Mouse (Mus musculus): ENCODE data around the gene Nom1.
A peak's percentile ranks its signal among the peaks of the same experiment; 100 is the strongest.

Nom1 gene

DNA sequence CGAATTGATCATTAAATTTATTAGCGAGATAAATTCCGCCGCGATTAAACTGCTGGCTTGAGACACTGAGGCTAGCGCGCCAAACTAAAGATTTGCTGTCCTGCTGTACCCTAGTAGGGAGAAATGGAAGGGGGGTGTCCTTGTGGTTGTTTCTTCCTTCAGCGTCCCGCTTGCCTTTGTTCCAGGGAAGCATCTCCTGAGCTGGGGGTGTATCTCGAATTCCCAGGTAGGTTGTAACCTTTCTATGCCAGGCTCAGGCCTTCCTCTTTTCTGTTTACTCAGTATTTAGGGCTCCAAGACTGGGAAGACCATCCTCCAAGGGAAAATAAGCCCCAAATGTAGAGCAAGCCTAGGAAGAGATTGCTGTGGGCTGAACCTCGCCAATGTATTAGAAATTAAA is 36.9 kb downstream of the Nom1 start:
- DNase-seq, result no peak

DNA sequence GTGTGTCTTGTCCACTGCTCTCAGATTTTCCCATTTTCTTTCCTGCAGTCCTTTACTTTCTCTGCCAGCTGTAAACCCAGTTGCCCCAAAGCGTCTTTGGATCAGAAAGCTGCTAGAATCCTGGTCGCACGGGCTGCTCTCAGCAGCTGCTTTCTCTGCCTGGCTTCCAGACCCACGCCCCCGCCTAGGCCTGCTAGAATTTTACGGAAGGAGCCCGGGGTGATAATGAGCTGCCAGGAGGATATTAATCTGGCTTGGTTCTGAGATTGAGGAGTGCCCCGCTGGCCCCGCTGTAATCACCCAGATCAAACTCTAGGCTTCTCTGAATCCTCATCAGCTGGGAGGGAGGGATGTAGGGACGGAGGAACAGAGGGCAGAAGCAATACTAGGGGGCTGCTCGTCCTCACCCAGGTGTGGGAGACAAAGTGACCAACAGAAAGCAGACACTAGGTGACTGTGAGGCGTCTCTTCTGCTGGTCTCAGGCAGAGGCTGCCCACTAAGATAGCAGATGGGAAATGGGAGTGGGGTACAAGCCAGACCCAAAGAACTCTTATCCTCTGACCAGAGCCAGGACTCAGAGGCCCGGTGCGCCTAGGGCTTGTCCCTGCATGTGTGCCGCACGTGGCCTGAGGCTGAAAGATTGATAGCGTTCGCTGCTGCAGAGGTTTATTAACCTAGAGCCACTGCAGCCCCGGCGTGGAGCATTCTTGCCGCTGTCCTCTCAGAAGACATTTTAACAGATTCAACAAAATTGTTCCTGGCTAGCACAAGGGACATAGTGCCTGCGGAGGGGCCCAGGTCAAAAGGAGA is 37.6 kb downstream of the Nom1 start:
- no peak for DNase-seq

GRCm38 (mm10) chr5:29473551-29474245 is 39.2 kb downstream of the Nom1 start:
- no peak for DNase-seq

DNA sequence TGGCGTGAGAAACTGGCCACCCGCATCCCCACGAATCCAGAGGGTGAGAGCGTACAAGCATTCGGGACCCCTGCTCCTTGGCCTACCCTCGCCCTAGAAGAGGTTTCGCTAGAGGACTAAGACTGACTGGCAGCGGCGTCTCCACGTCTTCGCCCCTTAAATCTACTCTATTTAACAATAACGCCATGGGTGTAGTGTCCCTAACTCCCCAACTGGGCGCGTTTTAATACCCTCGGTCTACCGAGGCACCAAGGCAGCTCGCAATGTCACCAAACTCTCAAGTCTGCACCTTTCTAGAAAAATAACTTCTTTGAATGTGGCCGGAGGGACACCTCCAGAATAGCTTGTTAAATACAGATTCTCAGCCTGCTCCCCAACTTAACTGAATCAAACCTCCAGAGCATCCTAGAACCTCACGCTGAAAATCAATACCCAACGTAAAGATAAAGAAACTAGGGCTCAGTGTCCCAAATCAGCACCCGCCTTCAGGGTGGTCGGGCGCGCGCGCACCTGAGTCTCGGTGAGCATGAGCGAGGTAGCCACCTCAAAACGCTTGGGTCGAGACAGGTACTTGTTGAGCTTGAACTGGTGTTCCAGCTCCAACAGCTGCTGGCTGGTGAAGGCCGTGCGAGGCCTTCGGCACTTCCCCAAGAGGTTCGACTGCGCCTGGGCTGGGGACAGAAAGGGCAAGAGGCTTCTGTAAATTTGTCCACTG is 39.9 kb downstream of the Nom1 start:
- DNase-seq, result no peak

DNA sequence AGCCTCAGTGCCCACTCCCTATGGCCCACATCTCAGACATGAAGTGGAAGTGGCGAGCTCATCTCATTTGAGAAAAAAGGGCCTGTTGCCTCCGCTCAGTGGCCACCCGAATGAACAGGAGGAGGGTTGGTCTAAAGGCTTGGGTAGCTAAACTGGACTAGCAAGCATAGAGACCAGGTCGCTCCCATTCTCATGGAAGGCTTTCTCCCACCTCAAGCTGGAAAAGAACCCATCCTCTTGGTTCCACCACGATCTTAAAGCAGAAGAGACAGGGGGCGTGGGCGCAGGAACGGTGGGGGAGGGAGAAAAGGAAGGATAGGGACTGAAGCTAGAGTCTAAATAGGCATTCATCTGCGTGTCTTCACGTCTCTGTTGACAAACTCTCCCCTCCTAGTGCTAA is 40.6 kb downstream of the Nom1 start:
- no peak for DNase-seq

- no peak for DNase-seq
These were observed 41.1 kb downstream of the Nom1 start for GRCm38 (mm10) chr5:29475556-29475955.

- DNase-seq, result no peak
These were observed 41.6 kb downstream of the Nom1 start for GRCm38 (mm10) chr5:29476021-29476420.

- no peak for DNase-seq
These were observed 43.2 kb downstream of the Nom1 start for GRCm38 (mm10) chr5:29477474-29478207.

DNA sequence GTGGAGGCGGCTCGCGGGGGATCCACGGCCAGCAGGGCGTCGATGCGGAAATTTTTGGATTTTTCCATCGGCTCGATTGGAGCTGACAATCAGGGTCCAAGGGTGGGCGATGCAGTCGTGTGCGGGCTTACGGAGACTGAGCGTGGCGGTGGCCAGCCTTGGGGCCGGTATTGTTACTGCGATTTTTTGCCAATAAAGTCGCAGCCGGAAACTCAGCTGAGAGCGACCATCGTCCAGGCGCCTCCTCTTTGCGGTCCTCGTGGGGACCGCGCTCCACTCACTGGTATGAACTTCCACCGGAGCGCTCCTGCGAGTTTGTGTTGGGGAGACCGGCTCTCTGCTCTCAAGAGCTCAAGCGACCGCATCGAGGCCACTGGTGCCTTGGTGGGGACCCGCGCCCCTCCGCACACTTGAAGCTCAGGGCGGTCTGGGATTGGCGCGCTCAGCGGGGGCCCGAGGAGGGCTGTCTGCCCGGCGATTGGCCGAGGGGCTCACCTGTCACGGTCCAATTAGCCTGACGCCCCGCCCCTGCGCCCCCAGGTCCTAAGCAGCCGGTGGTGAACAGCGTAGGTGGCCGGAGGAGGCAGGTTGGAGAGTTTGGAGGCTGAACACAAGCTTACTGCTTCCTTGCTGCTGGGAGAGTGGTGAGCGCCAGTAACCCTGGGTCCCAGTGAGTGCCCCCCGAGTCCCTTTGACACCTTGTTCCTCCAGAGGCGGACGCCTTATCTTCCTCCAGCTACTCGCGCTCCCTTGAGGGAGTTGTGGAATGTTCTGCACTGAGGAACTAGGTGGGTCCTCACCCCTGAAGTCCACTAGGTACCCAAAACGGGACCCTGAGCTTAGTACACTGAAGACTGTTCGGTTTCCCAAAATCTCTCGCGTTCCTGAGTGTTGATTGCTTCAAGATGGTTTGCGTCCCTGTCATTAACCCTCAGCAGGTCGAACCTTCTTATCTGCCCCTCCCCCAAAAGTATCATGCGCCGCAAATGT is 44.0 kb downstream of the Nom1 start, which contains the start of gene Mnx1:
Gene Mnx1, minus strand, starts transcription at position 263 of the 990 bp plus-strand sequence.
- no peak for DNase-seq

GRCm38 (mm10) chr5:29479198-29479593 is 44.7 kb downstream of the Nom1 start:
- peak in 1 of 2 experiments; percentile 40 for DNase-seq

- no peak for DNase-seq
These were observed 49.3 kb downstream of the Nom1 start for GRCm38 (mm10) chr5:29483801-29484200.

- no peak for DNase-seq
These were observed 50.8 kb downstream of the Nom1 start for GRCm38 (mm10) chr5:29484965-29485940.

GRCm38 (mm10) chr5:29485941-29486320 is 51.5 kb downstream of the Nom1 start:
- no peak for DNase-seq

DNA sequence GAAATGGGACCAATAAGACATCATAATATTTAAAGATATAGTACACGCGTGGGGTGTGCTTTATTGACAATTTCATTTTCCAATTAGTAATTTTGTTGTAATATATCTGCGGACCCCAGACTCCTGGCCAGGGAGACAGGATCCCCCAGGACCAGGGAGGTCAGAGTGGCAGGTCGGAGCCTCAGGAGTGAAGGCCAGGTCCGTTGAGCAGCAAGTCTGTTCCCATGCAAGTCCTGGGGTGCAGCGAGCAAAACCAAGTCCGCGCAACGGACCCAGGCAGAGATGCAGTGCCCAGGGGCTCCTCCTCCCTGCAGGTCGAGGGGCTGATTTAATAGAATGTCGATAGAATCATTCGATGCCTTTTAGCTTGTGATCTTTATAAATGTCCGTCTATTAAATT is 52.9 kb downstream of the Nom1 start:
- DNase-seq, result no peak

GRCm38 (mm10) chr5:29507013-29507412 is 72.5 kb downstream of the Nom1 start:
- DNase-seq, result no peak

Data from cerebellum, postnatal 25 days (tissue).